Mouse (Mus musculus) frontal cortex, postnatal 36 days (tissue): Measurements from ENCODE around the gene Gramd4.
A peak's percentile ranks its signal among the peaks of the same experiment; 100 is the strongest.

Experiments used
- DNase-seq, 2 experiments: peaks; one replicate each; pipeline ENCODE4 v3.0.0; 2022; ENCODE audit warnings: low spot score in 2 of 2

Gene Gramd4

GRCm38 (mm10) chr15:86181941-86182439 lies 124.5 kb downstream of the Gramd4 start:
- DNase-seq: no peak

GRCm38 (mm10) chr15:86182646-86183045 lies 125.2 kb downstream of the Gramd4 start:
- DNase-seq: peak in 1 of 2 experiments; percentile 60

GRCm38 (mm10) chr15:86183484-86183883 lies 126.0 kb downstream of the Gramd4 start:
- DNase-seq: no peak

- DNase-seq: no peak
These were observed 126.6 kb downstream of the Gramd4 start for GRCm38 (mm10) chr15:86184071-86184470.

GRCm38 (mm10) chr15:86184851-86185688 lies 127.6 kb downstream of the Gramd4 start:
- DNase-seq: peak in 1 of 2 experiments; percentile 44

GRCm38 (mm10) chr15:86185689-86186569 lies 128.4 kb downstream of the Gramd4 start, which contains the start of gene Cerk:
Gene Cerk, minus strand, starts transcription at chr15:86186141.
- DNase-seq: peak; percentile 82 to 88

GRCm38 (mm10) chr15:86186686-86187085 lies 129.2 kb downstream of the Gramd4 start:
- DNase-seq: no peak
